Mouse (Mus musculus): ENCODE measurements around the gene Kcnb1. TPM values are rescaled to one million over a fixed set of nuclear protein-coding genes. Genes with fewer than 3 reads are reported as not detected.
"Not testable (repeated sequence)": the region's sequence is repeated elsewhere in the genome, so short reads cannot be mapped to it uniquely, and the experiment has no call there.

The Kcnb1 gene
- total RNA-seq, 1 experiment: 1.3 TPM

GRCm38 (mm10) chr2:167208984-167209383 is 19.0 kb upstream of the Kcnb1 start:
- DNase-seq (ENCODE audit: low read depth, low spot score): no peak
- in situ Hi-C loops (cut with MboI; ENCODE audit: low sequenced_read_pairs in 2 of 2, unreplicated experiment in 2 of 2): loop anchor here in 1 of 2 experiments (10.0 kb wide), 1 partner anchor 134 kb away; no protein-coding TSS in a partner anchor
- no peaks in the 10 kb centered on the region for H3K9me3 ChIP-seq (ENCODE audit: control insufficient read depth, insufficient read depth, low read depth, low read length)
- peaks cover 26% of the 10 kb centered on the region for H3K36me3 ChIP-seq (ENCODE audit: control insufficient read depth, insufficient read depth, low read length, poor library complexity, severe bottlenecking)
- TF ChIP-seq MAFK (IDR thresholded peaks at IDR 0.05; ENCODE audit: insufficient read depth, low read depth, low read length): no peak
- no peak for TF ChIP-seq CHD2 (IDR thresholded peaks at IDR 0.05; ENCODE audit: low read depth, low read length)
- TF ChIP-seq ZNF384 (IDR thresholded peaks at IDR 0.05; ENCODE audit: low read depth, low read length): no peak
- no peak for TF ChIP-seq HCFC1 (IDR thresholded peaks at IDR 0.05; ENCODE audit: borderline replicate concordance, insufficient read depth, low read length)
- no peak for TF ChIP-seq ZC3H11A (IDR thresholded peaks at IDR 0.05; ENCODE audit: borderline replicate concordance, low read depth, low read length)
- H3K4me1 ChIP-seq (ENCODE audit: control insufficient read depth in 2 of 2, insufficient read depth in 2 of 2, low read length in 2 of 2, poor library complexity in 1 of 2): peaks cover 5 to 20% of the 10 kb centered on the region in 2 experiments; a peak in 3 of 4 replicates
- H3K9ac ChIP-seq (ENCODE audit: insufficient read depth, low read depth, low read length, poor library complexity, severe bottlenecking): no peak overlapping the region
- no peak overlapping the region for H3K27ac ChIP-seq (ENCODE audit: insufficient read depth, low read depth, low read length, poor library complexity, severe bottlenecking)
- H3K4me3 ChIP-seq (ENCODE audit: insufficient read depth in 1 of 2, low read depth in 1 of 2, low read length in 2 of 2, poor library complexity in 1 of 2, severe bottlenecking in 1 of 2): no peak overlapping the region

GRCm38 (mm10) chr2:167205918-167206629 is 16.1 kb upstream of the Kcnb1 start:
- TF ChIP-seq MAFK (IDR thresholded peaks at IDR 0.05; ENCODE audit: insufficient read depth, low read depth, low read length) (no peak), HCFC1 (IDR thresholded peaks at IDR 0.05; ENCODE audit: borderline replicate concordance, insufficient read depth, low read length) (no peak), ZC3H11A (IDR thresholded peaks at IDR 0.05; ENCODE audit: borderline replicate concordance, low read depth, low read length) (no peak), CHD2 (IDR thresholded peaks at IDR 0.05; ENCODE audit: low read depth, low read length) (no peak), ZNF384 (IDR thresholded peaks at IDR 0.05; ENCODE audit: low read depth, low read length) (no peak)
- peaks cover 15% of the 10 kb centered on the region; the same call in 1 of the 2 replicates for H3K36me3 ChIP-seq (ENCODE audit: control insufficient read depth, insufficient read depth, low read length, poor library complexity, severe bottlenecking)
- no peak overlapping the region for H3K4me3 ChIP-seq (ENCODE audit: insufficient read depth in 1 of 2, low read depth in 1 of 2, low read length in 2 of 2, poor library complexity in 1 of 2, severe bottlenecking in 1 of 2)
- H3K9ac ChIP-seq (ENCODE audit: insufficient read depth, low read depth, low read length, poor library complexity, severe bottlenecking): no peak overlapping the region
- in situ Hi-C loops (cut with MboI; ENCODE audit: low sequenced_read_pairs in 2 of 2, unreplicated experiment in 2 of 2): loop anchor here in 1 of 2 experiments (10.0 kb wide), 1 partner anchor 131 kb away; no protein-coding TSS in a partner anchor
- H3K27ac ChIP-seq (ENCODE audit: insufficient read depth, low read depth, low read length, poor library complexity, severe bottlenecking): no peak overlapping the region
- DNase-seq (ENCODE audit: low read depth, low spot score): no peak
- H3K9me3 ChIP-seq (ENCODE audit: control insufficient read depth, insufficient read depth, low read depth, low read length): no peaks in the 10 kb centered on the region
- H3K4me1 ChIP-seq (ENCODE audit: control insufficient read depth in 2 of 2, insufficient read depth in 2 of 2, low read length in 2 of 2, poor library complexity in 1 of 2): peaks cover 0 to 5% of the 10 kb centered on the region in 2 experiments; a peak in 2 of 4 replicates

GRCm38 (mm10) chr2:167204686-167205085 is 14.7 kb upstream of the Kcnb1 start:
- in situ Hi-C loops (cut with MboI; ENCODE audit: low sequenced_read_pairs in 2 of 2, unreplicated experiment in 2 of 2): loop anchor here in 1 of 2 experiments (10.0 kb wide), 1 partner anchor 130 kb away; no protein-coding TSS in a partner anchor
- H3K27ac ChIP-seq (ENCODE audit: insufficient read depth, low read depth, low read length, poor library complexity, severe bottlenecking): not testable (repeated sequence)

GRCm38 (mm10) chr2:167203505-167204166 is 13.7 kb upstream of the Kcnb1 start:
- no peak for DNase-seq (ENCODE audit: low read depth, low spot score)
- peaks cover 1 to 17% of the 10 kb centered on the region in 2 experiments; a peak in 3 of 4 replicates for H3K4me1 ChIP-seq (ENCODE audit: control insufficient read depth in 2 of 2, insufficient read depth in 2 of 2, low read length in 2 of 2, poor library complexity in 1 of 2)
- no peak overlapping the region for H3K4me3 ChIP-seq (ENCODE audit: insufficient read depth in 1 of 2, low read depth in 1 of 2, low read length in 2 of 2, poor library complexity in 1 of 2, severe bottlenecking in 1 of 2)
- in situ Hi-C loops (cut with MboI; ENCODE audit: low sequenced_read_pairs in 2 of 2, unreplicated experiment in 2 of 2): loop anchor here in 1 of 2 experiments (10.0 kb wide), 1 partner anchor 129 kb away; no protein-coding TSS in a partner anchor
- no peak for TF ChIP-seq CHD2 (IDR thresholded peaks at IDR 0.05; ENCODE audit: low read depth, low read length)
- no peaks in the 10 kb centered on the region for H3K9me3 ChIP-seq (ENCODE audit: control insufficient read depth, insufficient read depth, low read depth, low read length)
- H3K27ac ChIP-seq (ENCODE audit: insufficient read depth, low read depth, low read length, poor library complexity, severe bottlenecking): no peak overlapping the region
- no peak overlapping the region for H3K9ac ChIP-seq (ENCODE audit: insufficient read depth, low read depth, low read length, poor library complexity, severe bottlenecking)
- H3K36me3 ChIP-seq (ENCODE audit: control insufficient read depth, insufficient read depth, low read length, poor library complexity, severe bottlenecking): peaks cover 13% of the 10 kb centered on the region; the same call in 1 of the 2 replicates

More at GRCm38 (mm10) chr2:167204686-167205085, 14.7 kb upstream of the Kcnb1 start:
- H3K9ac ChIP-seq (ENCODE audit: insufficient read depth, low read depth, low read length, poor library complexity, severe bottlenecking); H3K9me3 ChIP-seq (ENCODE audit: control insufficient read depth, insufficient read depth, low read depth, low read length); DNase-seq (ENCODE audit: low read depth, low spot score); H3K4me3 ChIP-seq (ENCODE audit: insufficient read depth in 1 of 2, low read depth in 1 of 2, low read length in 2 of 2, poor library complexity in 1 of 2, severe bottlenecking in 1 of 2); H3K4me1 ChIP-seq (ENCODE audit: control insufficient read depth in 2 of 2, insufficient read depth in 2 of 2, low read length in 2 of 2, poor library complexity in 1 of 2): not testable (repeated sequence)
- H3K36me3 ChIP-seq (ENCODE audit: control insufficient read depth, insufficient read depth, low read length, poor library complexity, severe bottlenecking): peaks cover 13% of the 10 kb centered on the region; the same call in 1 of the 2 replicates

Data from ES-E14 (cell line).